Mouse (Mus musculus): Measurements from ENCODE around the gene Sec61b. TPM values are rescaled to one million over a fixed set of nuclear protein-coding genes. Genes with fewer than 3 reads are reported as not detected.

Gene Sec61b
- polyA plus RNA-seq, 1 experiment, result 372 TPM

DNA sequence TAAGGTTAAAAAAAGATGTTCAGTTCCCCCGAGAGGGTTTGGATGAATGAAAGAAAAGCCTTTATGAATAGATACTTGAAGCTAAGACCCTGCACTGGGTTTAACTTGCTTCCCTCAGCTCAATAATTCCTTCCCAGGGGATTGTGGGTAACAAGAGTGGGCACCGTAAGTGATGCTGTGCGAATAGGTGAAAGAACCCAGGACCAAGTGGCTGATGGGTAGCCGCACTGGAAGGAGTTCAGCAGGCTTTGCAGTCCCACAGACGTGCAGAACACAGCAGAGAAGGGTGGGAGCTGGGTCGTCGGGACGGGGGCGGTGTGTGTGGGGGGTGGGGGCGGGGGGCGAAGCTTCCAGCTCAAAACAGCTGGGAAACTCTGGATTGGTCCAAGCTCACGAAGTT, 39.3 kb upstream of the Sec61b start:
- WGBS, result 90% methylated on average over 12 of the region's 12 CpGs
- Histone ChIP-seq H3K36me3 (ENCODE audit: control insufficient read depth, insufficient read depth, low read length) (no peaks in the 10 kb centered on the region), H3K4me1 (replicated peaks; ENCODE audit: control insufficient read depth, insufficient read depth, low read length) (peaks cover 4% of the 10 kb centered on the region; the same call in 1 of the 2 replicates), H3K27ac (ENCODE audit: control insufficient read depth, insufficient read depth, low read length) (no peak overlapping the region), H3K4me3 (ENCODE audit: control insufficient read depth, insufficient read depth, low read length) (no peak overlapping the region), H3K27me3 (ENCODE audit: control insufficient read depth, insufficient read depth, low read length) (no peaks in the 10 kb centered on the region)
- TF ChIP-seq POLR2A (IDR thresholded peaks at IDR 0.05; ENCODE audit: control insufficient read depth, extremely low read depth, insufficient read depth, low read length, poor library complexity) (no peak), CTCF (IDR thresholded peaks at IDR 0.05; ENCODE audit: borderline replicate concordance, control insufficient read depth, extremely low read depth, insufficient read depth, low read length, poor library complexity) (no peak)
- DNase-seq, result no peak

DNA sequence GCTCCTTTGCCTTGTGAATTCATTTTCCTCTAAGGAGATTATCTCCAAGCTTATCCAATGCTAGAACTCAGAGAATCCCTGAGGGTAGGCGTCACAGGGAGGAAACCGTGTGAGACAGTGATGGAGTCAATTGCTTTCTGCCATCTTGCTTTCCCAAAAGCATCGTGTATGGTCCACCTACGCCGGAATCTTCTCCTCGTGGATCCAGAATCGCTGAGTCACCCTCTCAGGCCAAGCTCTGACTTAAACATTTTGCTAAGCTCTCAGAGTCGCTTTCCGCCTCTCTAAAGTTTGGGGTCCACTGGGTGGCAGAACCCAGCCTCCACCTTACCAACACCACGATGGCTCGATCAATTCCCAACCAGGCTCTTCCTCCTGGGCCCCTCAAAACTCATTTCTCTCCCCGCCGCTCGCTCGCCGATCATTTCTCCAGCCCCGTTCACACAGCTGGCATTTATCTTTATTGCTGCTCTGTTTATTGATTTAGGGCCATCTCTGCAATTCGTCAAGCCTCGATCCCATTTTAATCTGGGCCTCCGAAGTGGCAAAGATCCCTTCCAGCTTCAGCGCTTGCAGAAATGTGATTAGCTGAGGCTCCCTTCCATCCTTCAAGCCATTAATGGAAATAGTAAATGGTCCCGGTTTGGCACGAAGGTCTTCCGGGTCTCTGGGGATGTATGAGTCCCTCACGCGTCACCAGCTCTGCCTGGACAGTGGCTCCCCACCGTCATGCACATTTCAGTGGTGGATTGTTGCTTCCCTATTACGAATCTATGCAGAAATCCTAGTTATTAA, 38.7 kb upstream of the Sec61b start:
- Histone ChIP-seq H3K4me3 (ENCODE audit: control insufficient read depth, insufficient read depth, low read length) (no peak overlapping the region), H3K4me1 (replicated peaks; ENCODE audit: control insufficient read depth, insufficient read depth, low read length) (peaks cover 4% of the 10 kb centered on the region; the same call in 1 of the 2 replicates), H3K27ac (ENCODE audit: control insufficient read depth, insufficient read depth, low read length) (no peak overlapping the region), H3K27me3 (ENCODE audit: control insufficient read depth, insufficient read depth, low read length) (no peaks in the 10 kb centered on the region), H3K36me3 (ENCODE audit: control insufficient read depth, insufficient read depth, low read length) (no peaks in the 10 kb centered on the region)
- TF ChIP-seq POLR2A (IDR thresholded peaks at IDR 0.05; ENCODE audit: control insufficient read depth, extremely low read depth, insufficient read depth, low read length, poor library complexity), result no peak
- no peak for TF ChIP-seq CTCF (IDR thresholded peaks at IDR 0.05; ENCODE audit: borderline replicate concordance, control insufficient read depth, extremely low read depth, insufficient read depth, low read length, poor library complexity)
- no peak for DNase-seq
- 84% methylated on average over 28 of the region's 28 CpGs for WGBS

DNA sequence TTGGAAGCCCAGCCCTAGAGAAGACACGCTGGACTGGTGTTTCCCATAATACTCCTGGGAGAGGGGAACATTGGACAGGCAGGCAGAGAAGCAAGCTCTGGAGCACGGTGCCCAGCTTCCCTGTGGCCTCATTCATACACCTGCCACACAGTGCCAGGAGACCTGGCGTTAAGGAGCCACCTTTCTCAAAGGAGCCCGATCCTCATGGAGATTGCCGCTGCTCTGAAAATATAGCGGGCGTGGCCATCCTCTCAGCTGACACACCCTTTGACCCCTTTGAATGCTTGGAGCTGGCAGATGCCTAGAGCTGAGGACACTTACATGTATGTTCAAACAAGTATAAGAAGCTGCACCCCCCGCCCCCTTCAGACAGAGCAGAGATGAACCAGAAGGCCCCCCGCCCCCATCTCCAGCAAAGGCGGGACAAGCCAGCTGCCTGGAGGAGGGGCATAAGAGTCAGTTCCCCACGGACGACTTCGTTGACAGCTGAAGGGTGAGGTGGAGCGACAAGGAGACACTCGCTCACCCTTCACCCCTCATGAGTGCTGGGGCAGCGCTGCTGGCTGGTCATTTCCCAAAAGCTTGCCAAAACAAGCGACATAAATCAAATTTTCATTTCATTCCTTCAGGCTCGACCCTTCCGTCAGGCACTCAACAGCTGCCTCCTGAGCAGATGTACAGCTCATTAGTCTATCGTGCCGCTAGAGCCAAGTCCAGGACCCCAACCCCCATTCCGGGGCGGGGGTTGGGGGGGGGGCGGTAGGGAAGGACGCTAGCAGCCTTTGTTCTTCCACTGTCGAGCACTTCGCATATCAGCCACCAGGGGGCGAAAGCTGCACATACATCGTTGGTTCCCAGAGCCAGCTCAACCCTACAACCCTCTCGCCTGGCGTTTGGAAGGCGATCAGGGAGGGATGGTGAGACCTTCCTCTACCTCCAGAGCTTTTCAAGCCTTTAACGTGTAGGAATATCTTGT, 36.8 kb upstream of the Sec61b start:
- H3K36me3 ChIP-seq (ENCODE audit: control insufficient read depth, insufficient read depth, low read length), result no peaks in the 10 kb centered on the region
- 8% methylated on average over 33 of the region's 33 CpGs for WGBS

DNA sequence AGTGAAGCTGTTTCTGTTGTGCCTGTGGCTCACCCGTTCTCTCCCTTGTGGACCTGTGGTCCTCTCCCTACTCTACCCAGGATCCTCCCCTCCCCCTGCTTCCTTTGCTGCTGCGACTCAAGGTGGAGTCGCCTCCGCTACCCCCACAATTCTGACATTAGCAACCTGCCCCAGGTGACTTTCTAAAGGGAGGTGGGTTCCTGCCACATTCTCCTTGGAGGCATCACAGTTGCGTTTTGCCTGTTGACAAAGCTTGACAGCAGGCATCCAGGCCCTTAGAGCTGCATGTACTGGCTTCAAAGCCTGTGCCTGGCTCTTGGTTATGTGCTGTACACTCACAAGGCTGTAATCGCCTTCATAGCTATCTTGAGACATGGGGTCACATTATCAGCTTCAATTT, 35.5 kb upstream of the Sec61b start:
- TF ChIP-seq CTCF (IDR thresholded peaks at IDR 0.05; ENCODE audit: borderline replicate concordance, control insufficient read depth, extremely low read depth, insufficient read depth, low read length, poor library complexity) (no peak), POLR2A (IDR thresholded peaks at IDR 0.05; ENCODE audit: control insufficient read depth, extremely low read depth, insufficient read depth, low read length, poor library complexity) (no peak)
- no peak for DNase-seq
- no peak overlapping the region for H3K27ac ChIP-seq (ENCODE audit: control insufficient read depth, insufficient read depth, low read length)
- no peak overlapping the region for H3K4me3 ChIP-seq (ENCODE audit: control insufficient read depth, insufficient read depth, low read length)
- 94% methylated on average over 6 of the region's 6 CpGs for WGBS
- no peaks in the 10 kb centered on the region for H3K27me3 ChIP-seq (ENCODE audit: control insufficient read depth, insufficient read depth, low read length)
- H3K4me1 ChIP-seq (replicated peaks; ENCODE audit: control insufficient read depth, insufficient read depth, low read length), result peaks cover 4% of the 10 kb centered on the region; the same call in 1 of the 2 replicates
- H3K36me3 ChIP-seq (ENCODE audit: control insufficient read depth, insufficient read depth, low read length), result no peaks in the 10 kb centered on the region

More for the DNA sequence above, 36.8 kb upstream of the Sec61b start:
- no peak overlapping the region for H3K27ac ChIP-seq (ENCODE audit: control insufficient read depth, insufficient read depth, low read length)
- TF ChIP-seq CTCF (IDR thresholded peaks at IDR 0.05; ENCODE audit: borderline replicate concordance, control insufficient read depth, extremely low read depth, insufficient read depth, low read length, poor library complexity) (peak; percentile 88), POLR2A (IDR thresholded peaks at IDR 0.05; ENCODE audit: control insufficient read depth, extremely low read depth, insufficient read depth, low read length, poor library complexity) (no peak)
- DNase-seq, result peak; percentile 80
- H3K4me1 ChIP-seq (replicated peaks; ENCODE audit: control insufficient read depth, insufficient read depth, low read length), result peaks cover 4% of the 10 kb centered on the region; the same call in 1 of the 2 replicates
- peak overlapping the region; percentile 48 for H3K4me3 ChIP-seq (ENCODE audit: control insufficient read depth, insufficient read depth, low read length)
- no peaks in the 10 kb centered on the region for H3K27me3 ChIP-seq (ENCODE audit: control insufficient read depth, insufficient read depth, low read length)

DNA sequence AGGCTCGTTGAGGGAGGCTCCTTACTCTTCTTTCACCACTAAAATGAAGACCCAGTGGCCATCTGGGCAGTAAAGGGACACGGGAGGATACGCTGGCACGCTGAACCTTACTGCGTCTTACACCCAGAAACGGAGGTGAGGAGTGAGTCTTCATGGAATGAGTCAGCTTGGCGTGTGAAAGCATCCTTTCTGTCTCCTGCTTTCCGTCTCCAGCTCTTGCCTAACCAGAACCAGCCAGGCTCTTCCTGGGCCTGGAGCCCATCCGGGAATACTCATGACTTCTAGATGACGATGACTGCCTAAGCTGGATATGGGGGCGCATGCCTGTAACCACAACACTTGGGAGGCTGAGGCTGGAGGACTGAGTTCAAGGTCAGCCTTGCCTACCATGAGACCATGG, 33.5 kb upstream of the Sec61b start:
- Histone ChIP-seq H3K4me3 (ENCODE audit: control insufficient read depth, insufficient read depth, low read length) (no peak overlapping the region), H3K27ac (ENCODE audit: control insufficient read depth, insufficient read depth, low read length) (no peak overlapping the region), H3K36me3 (ENCODE audit: control insufficient read depth, insufficient read depth, low read length) (no peaks in the 10 kb centered on the region), H3K27me3 (ENCODE audit: control insufficient read depth, insufficient read depth, low read length) (no peaks in the 10 kb centered on the region), H3K4me1 (replicated peaks; ENCODE audit: control insufficient read depth, insufficient read depth, low read length) (peaks cover 4% of the 10 kb centered on the region; the same call in 1 of the 2 replicates)
- no peak for DNase-seq
- 93% methylated on average over 11 of the region's 11 CpGs for WGBS
- TF ChIP-seq CTCF (IDR thresholded peaks at IDR 0.05; ENCODE audit: borderline replicate concordance, control insufficient read depth, extremely low read depth, insufficient read depth, low read length, poor library complexity) (no peak), POLR2A (IDR thresholded peaks at IDR 0.05; ENCODE audit: control insufficient read depth, extremely low read depth, insufficient read depth, low read length, poor library complexity) (no peak)

DNA sequence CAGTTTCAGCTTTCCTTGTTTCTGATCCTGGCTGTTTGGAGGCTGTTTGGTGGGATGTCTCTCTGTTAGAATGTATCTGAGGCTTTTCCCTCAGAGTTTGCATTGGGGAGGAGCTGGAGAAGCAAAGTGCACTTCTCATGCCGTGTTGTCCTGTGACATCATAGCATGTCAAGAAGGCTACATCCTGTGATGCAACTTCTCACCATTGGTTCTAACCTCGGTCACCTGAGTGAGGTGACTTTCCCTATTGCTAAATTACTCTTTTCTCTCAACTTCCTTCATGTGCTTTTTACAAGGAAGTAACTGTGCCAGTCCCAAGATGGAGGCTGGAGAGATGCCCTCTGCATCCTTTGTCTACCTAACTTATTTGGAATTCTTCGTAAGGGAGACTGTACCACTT, 25.9 kb upstream of the Sec61b start:
- H3K4me3 ChIP-seq (ENCODE audit: control insufficient read depth, insufficient read depth, low read length), result no peak overlapping the region
- H3K27me3 ChIP-seq (ENCODE audit: control insufficient read depth, insufficient read depth, low read length), result no peaks in the 10 kb centered on the region
- 74% methylated on average over 3 of the region's 3 CpGs for WGBS
- H3K36me3 ChIP-seq (ENCODE audit: control insufficient read depth, insufficient read depth, low read length), result no peaks in the 10 kb centered on the region
- DNase-seq, result no peak
- TF ChIP-seq CTCF (IDR thresholded peaks at IDR 0.05; ENCODE audit: borderline replicate concordance, control insufficient read depth, extremely low read depth, insufficient read depth, low read length, poor library complexity) (no peak), POLR2A (IDR thresholded peaks at IDR 0.05; ENCODE audit: control insufficient read depth, extremely low read depth, insufficient read depth, low read length, poor library complexity) (no peak)
- H3K4me1 ChIP-seq (replicated peaks; ENCODE audit: control insufficient read depth, insufficient read depth, low read length), result peaks cover 6% of the 10 kb centered on the region
- no peak overlapping the region for H3K27ac ChIP-seq (ENCODE audit: control insufficient read depth, insufficient read depth, low read length)

Measured in thymus, adult 2 months (tissue).